Mouse (Mus musculus) kidney, adult 2 months (tissue): ENCODE measurements around the gene Hs3st2. TPM values are rescaled to one million over a fixed set of nuclear protein-coding genes. Genes with fewer than 3 reads are reported as not detected.
A peak's percentile ranks its signal among the peaks of the same experiment; 100 is the strongest.

Experiments
- DNase-seq: peaks from one replicate; pipeline ENCODE4 v3.0.0; 2021
- H3K27ac ChIP-seq: fragments of 200-500 bp; 2 replicates; pipeline ENCODE4 v1.5.1; 2012; ENCODE audit warnings: low read depth, low read length, control low read depth, inconsistent platforms; ENCODE audit not compliant: insufficient read depth
- H3K27me3 ChIP-seq: fragments of 200-500 bp; replicated peaks from 2 replicates; pipeline ENCODE4 v1.6.1; 2012; ENCODE audit warnings: mild to moderate bottlenecking, moderate library complexity, low read length, inconsistent platforms; ENCODE audit not compliant: control insufficient read depth, insufficient read depth
- H3K36me3 ChIP-seq: fragments of 200-500 bp; 2 replicates; pipeline ENCODE4 v1.6.1; 2012; ENCODE audit warnings: mild to moderate bottlenecking, moderate library complexity, low read length, inconsistent platforms; ENCODE audit not compliant: control insufficient read depth, insufficient read depth
- H3K4me1 ChIP-seq: fragments of 200-500 bp; 2 replicates; pipeline ENCODE4 v1.6.1; 2011; ENCODE audit warnings: low read length; ENCODE audit not compliant: control insufficient read depth, insufficient read depth
- H3K4me3 ChIP-seq: fragments of 200-500 bp; 2 replicates; pipeline ENCODE4 v1.5.1; 2011; ENCODE audit warnings: mild to moderate bottlenecking, low read depth, low read length, control low read depth; ENCODE audit not compliant: insufficient read depth
- CTCF ChIP-seq: fragments of 200-500 bp; conservative IDR thresholded peaks from 2 replicates; pipeline ENCODE4 v1.5.1; 2011; ENCODE audit warnings: low read depth, mild to moderate bottlenecking, control low read depth, low read length, moderate library complexity, mixed read lengths; ENCODE audit not compliant: insufficient read depth, insufficient read length
- POLR2A ChIP-seq: fragments of 200-500 bp; IDR thresholded peaks from one replicate; pipeline ENCODE4 v1.6.1; 2011; ENCODE audit warnings: low read depth, low read length, control low read depth
- WGBS: fragments of 180-500 bp; shearing (Covaris S2); methylation state at CpG from one replicate; pipeline ENCODE4 v1.1.7; 2018; 5-methylcytosine and 5-hydroxymethylcytosine counted together
- polyA plus RNA-seq: library from polyadenylated mRNA; depleted of rRNA; stranded (reverse); fragments of >200 nt; gene quantifications from 2 replicates; pipeline ENCODE4 v1.2.3, GENCODE M21; 2012

Hs3st2 gene
- polyA plus RNA-seq, 1 experiment: 0.03 TPM

DNA sequence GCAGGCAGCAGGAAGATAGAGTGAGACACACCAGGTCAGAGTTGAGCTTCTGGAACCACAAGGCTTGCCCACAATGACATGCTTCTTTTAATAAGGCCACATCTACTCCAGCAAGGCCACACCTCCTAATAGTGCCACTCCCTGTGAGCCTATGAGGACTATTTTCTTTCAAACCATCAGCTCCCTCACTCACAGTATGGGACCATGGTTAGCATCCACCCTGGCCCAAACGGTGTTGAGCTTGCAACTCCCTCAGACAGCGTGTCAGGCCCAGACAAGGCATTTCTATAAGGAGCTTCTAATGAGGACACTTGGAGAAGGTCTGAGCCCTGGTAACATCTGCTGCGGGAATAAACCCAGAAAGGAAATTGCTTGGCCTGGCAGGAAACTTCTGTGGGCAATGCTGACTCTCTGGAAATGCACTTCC lies 125.5 kb downstream of the Hs3st2 start:
- 73% methylated on average over 3 of the region's 3 CpGs for WGBS
- no peak for DNase-seq

DNA sequence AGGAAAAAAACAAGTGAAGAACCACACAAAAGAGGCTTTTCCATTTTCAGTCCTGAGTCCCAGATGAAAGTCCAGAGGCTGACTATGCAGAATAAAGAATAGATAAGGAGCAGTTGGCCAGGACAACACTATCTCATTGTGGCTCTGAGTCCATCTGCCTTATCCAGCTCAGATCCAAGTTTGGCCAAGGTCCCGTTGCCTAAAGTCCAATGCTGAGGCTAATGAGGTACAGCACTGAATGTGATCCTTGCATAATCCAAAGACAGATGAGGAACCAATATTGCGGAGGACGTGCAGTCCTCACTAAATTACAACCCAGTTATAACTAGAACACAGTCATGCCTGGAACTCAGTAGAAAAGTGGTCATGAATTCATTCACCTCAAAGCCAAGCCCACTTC lies 130.5 kb downstream of the Hs3st2 start:
- Histone ChIP-seq H3K4me1 (no peaks in the 10 kb centered on the region), H3K27me3 (no peaks in the 10 kb centered on the region), H3K4me3 (no peak overlapping the region), H3K36me3 (no peaks in the 10 kb centered on the region), H3K27ac (no peak overlapping the region)
- 91% methylated on average over 3 of the region's 3 CpGs for WGBS
- no peak for TF ChIP-seq CTCF
- no peak for TF ChIP-seq POLR2A
- DNase-seq: no peak

More for the DNA sequence above, 125.5 kb downstream of the Hs3st2 start:
- no peaks in the 10 kb centered on the region for H3K4me1 ChIP-seq
- no peaks in the 10 kb centered on the region for H3K27me3 ChIP-seq
- H3K27ac ChIP-seq: no peak overlapping the region
- TF ChIP-seq CTCF: no peak
- TF ChIP-seq POLR2A: no peak
- H3K4me3 ChIP-seq: no peak overlapping the region
- H3K36me3 ChIP-seq: no peaks in the 10 kb centered on the region

DNA sequence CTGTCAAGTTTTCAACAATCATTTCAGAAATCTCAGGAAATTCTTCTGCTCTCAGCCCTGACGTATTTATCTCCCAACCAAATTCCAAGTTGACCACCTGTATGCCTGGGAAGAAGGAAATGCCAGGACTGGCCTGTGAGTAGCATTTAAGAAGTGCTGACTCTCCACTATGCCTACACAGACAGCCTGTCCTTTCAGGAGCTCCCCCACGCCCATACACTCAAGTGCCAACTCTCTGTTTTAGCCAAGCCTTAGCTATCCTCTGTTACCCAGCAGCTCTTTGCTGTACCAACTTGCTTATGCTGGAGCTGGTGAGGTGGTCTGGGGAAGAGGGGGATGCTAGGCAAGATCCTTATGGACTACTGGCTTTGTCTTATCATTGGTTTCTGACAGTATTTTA lies 137.4 kb downstream of the Hs3st2 start:
- no peak for DNase-seq
- H3K27ac ChIP-seq: no peak overlapping the region
- TF ChIP-seq CTCF (no peak), POLR2A (no peak)
- H3K4me1 ChIP-seq: no peaks in the 10 kb centered on the region
- no peak overlapping the region for H3K4me3 ChIP-seq
- H3K36me3 ChIP-seq: no peaks in the 10 kb centered on the region
- no peaks in the 10 kb centered on the region for H3K27me3 ChIP-seq
- WGBS: 79% methylated on average over 2 of the region's 2 CpGs

DNA sequence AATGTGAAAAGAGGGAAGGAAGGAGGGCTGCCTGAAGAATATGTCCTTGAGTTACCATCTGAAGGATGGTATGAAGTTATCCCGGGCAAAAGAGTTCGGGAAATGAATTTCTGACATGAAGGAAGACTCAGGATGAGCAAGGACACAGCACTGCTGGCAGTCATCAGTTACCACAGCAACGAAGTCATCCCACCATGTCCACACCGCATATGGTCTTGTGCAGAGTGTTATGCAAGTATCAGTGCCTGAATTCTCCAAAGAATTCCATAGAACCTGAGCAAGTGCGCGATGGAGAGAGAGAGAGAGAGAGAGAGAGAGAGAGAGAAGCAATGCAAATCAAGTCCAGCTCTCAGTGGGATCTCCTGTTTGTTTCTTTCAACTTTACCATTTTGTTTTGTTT lies 142.0 kb downstream of the Hs3st2 start:
- H3K4me3 ChIP-seq: no peak overlapping the region
- DNase-seq: no peak
- H3K36me3 ChIP-seq: no peaks in the 10 kb centered on the region
- no peak for TF ChIP-seq CTCF
- TF ChIP-seq POLR2A: no peak
- H3K27me3 ChIP-seq: no peaks in the 10 kb centered on the region
- 84% methylated on average over 6 of the region's 6 CpGs for WGBS
- H3K27ac ChIP-seq: no peak overlapping the region
- no peaks in the 10 kb centered on the region for H3K4me1 ChIP-seq

DNA sequence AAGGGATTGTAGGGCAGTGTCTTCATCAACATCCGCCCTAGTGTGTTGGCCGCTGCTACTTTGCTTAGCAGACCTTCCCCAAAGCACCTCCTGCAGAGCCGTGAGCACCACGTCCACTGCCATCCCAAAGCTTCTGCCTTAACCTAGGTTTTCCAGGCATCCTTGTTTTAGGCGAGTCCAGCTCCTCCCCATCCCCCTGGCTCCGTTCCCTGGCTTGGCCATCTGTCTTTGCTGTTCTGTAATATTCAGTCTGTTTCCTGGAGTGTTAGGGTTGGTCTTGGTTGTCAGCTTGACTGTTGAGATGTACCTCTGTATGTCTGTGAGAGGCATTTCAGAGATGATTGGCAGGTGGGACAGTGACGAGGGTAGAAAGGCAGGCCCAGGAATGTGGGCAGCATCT lies 142.7 kb downstream of the Hs3st2 start:
- Histone ChIP-seq H3K36me3 (no peaks in the 10 kb centered on the region), H3K4me3 (no peak overlapping the region), H3K4me1 (no peaks in the 10 kb centered on the region), H3K27ac (no peak overlapping the region), H3K27me3 (no peaks in the 10 kb centered on the region)
- no peak for DNase-seq
- TF ChIP-seq CTCF: no peak
- no peak for TF ChIP-seq POLR2A
- 73% methylated on average over 7 of the region's 7 CpGs for WGBS

DNA sequence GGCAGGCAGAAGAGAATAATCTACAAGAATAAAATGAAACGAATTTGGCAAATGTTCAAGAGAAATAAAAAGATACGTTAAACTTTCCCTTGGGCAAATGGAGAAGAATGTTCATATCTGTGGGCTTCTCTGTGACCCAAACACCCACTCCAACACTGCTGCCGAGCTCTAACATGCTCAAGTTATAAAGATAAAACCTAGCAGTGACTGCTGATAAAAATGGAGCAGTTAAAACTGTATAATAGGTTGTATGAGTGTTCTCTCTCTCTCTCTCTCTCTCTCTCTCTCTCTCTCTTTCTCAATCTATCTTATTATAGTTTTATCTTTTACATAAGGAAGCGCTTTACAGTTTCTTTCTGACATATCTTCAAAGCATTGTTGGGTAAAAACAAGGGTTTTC lies 144.3 kb downstream of the Hs3st2 start:
- H3K27me3 ChIP-seq: no peaks in the 10 kb centered on the region
- DNase-seq: no peak
- H3K4me1 ChIP-seq: no peaks in the 10 kb centered on the region
- no peaks in the 10 kb centered on the region for H3K36me3 ChIP-seq
- 58% methylated on average over 4 of the region's 4 CpGs for WGBS
- no peak overlapping the region for H3K27ac ChIP-seq
- no peak overlapping the region for H3K4me3 ChIP-seq
- TF ChIP-seq POLR2A (no peak), CTCF (no peak)

DNA sequence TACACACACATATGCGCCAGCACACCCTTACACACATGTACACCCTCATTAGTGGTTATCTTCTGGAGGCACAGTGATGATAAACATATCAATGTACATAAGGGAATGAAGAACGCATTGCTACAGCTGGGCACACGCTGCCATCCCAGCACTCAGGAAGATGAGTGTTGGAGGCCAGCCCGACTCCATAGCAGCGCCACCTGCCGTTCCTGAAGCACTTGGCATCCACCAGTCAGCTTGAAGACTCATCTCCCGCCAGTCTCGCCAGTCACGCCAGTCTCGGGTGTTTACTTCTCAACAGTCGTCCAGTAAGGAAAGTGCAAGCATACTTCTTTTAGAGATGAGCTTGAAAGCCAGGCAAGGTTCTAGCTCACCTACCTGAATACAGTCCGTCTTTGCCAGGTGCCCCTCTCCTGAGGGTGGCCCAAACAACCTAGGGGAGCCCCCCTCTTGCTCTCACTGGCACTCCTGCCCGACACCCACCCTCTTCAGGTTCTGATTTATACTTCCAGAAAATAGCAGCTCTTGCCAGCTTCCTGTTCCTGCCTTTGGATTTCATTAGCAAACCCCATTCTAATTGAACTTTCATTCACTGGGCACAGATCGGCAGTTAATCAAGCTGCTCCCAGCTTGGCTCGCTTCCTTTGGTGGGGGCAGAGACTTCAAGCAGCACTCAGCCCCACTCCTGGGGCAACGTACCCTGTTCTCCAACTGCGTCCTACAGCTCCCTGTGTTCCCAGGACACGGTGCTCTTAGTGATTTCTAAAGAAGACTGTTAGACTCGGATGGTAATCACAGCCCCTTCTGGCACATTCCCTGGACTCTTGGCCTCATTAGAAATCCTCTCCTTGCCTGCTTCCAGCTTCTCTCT lies 148.0 kb downstream of the Hs3st2 start:
- Histone ChIP-seq H3K27ac (no peak overlapping the region), H3K4me1 (no peaks in the 10 kb centered on the region), H3K27me3 (no peaks in the 10 kb centered on the region), H3K4me3 (no peak overlapping the region), H3K36me3 (no peaks in the 10 kb centered on the region)
- 39% methylated on average over 19 of the region's 19 CpGs for WGBS
- TF ChIP-seq CTCF: no peak; the same call in 1 of the 2 replicates
- TF ChIP-seq POLR2A: no peak
- peak; percentile 21 for DNase-seq

DNA sequence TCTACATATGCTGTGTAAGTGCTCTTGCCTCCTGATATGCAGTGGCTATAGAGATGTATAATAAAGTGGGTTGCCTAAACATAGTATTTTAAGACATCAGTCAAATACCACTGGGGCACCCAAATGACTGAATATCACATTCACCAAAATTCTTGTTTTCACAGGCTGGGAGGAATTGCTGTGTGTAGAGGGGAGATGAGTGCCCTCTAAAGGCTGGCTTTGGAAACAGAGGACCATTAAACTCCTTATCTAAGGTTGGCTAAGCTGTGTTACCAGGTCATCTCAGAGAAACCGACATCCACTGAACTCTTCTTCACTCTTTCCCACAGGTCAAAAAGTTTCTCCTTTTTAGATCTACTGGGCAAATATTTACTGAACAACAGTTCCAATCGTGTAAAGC lies 150.8 kb downstream of the Hs3st2 start:
- DNase-seq: no peak
- Histone ChIP-seq H3K27ac (no peak overlapping the region), H3K4me1 (no peaks in the 10 kb centered on the region), H3K27me3 (no peaks in the 10 kb centered on the region), H3K4me3 (no peak overlapping the region), H3K36me3 (no peaks in the 10 kb centered on the region)
- 64% methylated on average over 2 of the region's 2 CpGs for WGBS
- TF ChIP-seq POLR2A (no peak), CTCF (no peak)
